Mouse (Mus musculus): Measurements from ENCODE around the gene Usp27x.
A peak's percentile ranks its signal among the peaks of the same experiment; 100 is the strongest.

Usp27x gene

DNA sequence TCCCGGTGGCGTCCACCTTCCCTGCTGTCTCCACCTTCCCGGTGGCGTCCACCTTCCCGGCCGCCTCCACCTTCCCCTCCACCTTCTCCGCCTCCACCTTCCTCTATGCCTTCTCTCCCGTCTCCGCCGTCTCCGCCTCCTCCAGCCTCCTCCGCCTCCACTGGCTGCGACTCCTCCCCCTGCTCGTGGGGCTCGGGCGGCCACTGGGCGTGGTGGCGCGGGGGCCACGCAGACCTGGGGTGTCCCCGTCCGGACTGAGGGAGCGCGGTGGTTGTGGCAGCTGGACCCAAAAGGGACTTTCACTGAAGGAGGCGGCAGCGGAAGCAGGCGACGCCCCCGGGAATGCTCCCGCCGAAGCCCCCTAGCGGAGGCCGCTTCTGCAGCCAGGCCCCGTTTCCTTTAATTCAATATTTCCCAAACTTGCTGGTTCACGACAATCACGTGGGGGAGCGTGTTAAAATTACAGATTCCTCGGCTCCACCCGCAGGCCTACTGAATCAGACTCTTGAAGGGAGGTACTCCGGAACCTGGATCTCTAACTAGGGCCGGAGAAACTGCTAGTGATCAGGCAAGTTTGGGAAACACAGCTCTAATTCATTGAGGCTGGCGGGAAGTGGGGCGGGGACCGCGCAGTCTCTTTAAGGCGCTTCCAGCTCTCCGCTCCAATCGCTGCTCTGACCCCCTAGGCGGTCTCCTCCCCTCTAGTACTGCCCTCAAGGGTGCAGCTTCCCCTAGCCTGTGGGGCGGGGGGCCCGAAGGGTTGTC is at the start of gene Usp27x:
TSS of gene Usp27x (minus strand) at position 115 of the 765 bp plus-strand sequence.
- peak; percentile 81 for DNase-seq (ENCODE audit: low read depth, low spot score)

DNA sequence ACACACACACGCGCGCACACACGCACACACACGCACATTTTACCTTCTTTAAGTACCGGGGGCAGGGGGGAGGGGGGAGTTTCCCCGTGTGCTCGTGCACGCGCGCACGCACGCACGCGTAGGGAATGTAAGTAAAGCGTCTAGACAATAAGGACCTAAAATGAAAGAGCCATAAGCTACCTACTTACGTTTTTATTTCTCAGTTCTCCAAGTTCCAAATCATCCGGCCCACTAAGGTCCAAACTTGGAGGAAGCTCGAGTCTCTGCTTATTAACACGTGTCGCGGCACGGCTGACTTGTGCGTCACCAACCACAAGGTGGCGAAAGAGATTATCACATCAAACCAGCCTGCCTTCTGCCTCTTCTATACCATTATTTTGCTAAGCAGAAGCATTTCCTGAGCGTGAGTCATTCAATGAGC is 47.1 kb upstream of the Usp27x start:
- DNase-seq (ENCODE audit: low read depth, low spot score), result peak; percentile 89

DNA sequence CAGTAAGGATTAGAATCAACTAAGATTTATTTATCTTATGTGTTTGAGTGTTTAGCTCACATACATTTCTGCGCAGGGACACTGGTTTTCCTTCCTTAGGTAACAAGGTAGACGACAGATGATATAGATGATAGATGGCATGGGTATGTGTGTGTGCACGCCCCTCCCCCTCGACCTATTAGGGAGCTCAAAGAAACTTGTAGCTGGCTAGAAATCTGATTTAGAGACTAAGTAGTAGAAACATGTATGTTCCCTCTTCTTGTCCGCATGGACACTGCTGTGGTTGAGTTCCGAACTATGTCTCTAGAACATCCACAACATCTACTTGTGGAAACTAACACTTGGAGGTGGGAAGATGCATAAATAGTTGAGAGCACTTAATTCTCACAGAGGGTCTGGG is 46.5 kb upstream of the Usp27x start:
- peak; percentile 19 for DNase-seq (ENCODE audit: low read depth, low spot score)

DNA sequence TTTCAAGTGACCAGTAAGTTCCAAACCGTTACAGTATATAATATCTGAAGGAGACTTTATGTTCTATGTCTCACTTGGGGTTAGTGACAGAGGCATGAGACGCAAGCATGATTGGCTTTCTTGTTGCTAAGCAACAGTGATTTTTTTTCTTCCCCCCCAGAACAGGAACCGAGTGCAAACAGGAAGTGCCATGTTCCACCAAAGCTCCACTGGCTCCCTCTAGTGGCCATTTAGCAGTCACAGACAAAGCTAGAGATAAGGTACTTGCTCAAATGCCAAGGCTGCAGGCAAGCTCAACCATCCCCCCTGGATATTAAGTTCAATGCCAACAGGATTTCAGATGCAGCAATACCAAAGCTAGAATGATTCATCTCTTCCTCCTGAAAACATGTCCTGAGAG is 45.4 kb upstream of the Usp27x start:
- DNase-seq (ENCODE audit: low read depth, low spot score), result peak; percentile 94

DNA sequence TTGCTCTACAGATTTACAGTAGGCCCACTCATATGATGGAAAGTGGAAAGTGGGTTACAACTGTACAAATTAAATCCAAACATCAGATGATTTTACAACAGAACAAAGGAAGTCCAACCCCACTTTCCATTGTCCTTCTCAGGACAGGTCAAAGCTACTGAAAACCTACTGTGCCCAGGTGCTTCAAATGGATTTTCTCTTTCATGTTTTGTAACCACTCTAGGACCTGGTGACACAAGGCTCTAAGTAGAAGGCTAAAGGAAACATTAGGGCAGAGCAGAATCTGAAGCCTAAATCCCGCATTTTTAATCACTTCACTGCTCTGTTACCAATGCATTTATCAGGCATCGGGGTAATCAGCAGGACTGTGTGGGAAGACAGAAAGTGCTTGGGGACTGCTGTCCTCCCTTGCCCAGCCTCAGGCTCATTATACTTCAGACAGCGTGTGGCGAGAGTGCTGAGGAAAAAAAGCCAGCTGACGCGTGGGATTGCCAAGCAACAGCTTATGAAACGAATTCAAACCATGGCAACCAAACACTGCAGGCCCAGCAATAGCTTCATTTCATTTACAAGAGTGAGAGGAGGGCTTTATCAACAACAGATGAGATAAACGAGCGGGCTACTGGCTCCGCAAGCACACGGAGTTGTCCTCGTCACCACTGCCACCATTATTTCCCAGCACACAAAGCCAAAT is 40.7 kb upstream of the Usp27x start:
- no peak for DNase-seq (ENCODE audit: low read depth, low spot score)

DNA sequence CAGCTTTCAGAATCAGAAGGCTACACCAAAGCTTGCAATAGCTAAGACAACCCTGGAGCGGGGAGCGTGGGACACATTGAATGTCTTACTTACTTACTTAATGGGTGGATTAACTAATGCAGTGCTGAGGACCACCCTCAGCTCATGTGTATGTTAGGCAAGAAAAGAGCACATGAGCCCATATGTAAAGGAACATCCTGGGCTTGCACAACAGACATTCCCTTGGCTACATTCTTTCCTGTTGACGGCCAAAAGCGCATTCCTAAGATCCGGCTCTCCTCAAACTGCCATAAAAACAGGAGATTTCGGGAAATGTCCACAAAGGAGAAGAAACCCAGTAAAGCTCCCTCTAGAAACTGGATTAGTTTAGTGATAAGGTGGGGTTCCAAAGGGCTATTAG is 39.7 kb upstream of the Usp27x start:
- DNase-seq (ENCODE audit: low read depth, low spot score), result no peak

DNA sequence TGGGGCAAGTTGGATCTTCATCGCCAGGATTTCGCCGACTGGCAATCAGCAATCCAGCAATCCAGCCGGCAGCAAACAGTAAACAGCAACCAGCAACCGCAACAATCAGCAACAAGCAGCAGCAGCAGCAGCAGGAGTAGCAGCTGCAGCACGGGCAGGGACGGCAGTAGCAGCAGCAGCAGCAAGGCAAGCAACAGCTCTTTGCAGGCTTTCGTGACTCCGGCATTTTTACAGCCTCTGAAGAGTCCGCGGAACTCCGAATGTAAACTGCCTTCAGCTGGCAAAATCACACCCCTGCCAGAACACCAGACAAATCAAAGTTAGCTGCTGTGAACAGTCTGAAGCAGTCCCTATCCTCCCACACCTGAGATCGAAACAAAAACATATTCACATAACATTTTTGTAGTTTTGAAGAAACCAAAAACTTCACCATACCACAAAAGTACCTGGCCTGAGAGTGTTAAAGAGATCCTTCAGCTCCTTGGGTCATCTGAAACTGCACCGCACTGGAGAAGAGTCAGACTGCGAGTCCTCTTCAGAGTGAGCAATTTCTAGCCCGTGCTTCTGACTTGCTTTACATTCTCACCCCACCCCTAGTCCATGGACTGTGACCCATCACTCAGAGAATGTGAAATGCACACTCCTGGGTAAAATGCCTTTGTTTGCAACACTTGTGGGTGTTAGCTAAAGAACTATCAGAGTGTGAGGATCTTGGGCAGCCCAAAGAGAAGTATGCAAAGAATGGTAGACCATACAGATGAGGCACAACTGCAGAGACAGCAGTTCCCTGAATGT is 36.8 kb upstream of the Usp27x start:
- DNase-seq (ENCODE audit: low read depth, low spot score), result no peak

DNA sequence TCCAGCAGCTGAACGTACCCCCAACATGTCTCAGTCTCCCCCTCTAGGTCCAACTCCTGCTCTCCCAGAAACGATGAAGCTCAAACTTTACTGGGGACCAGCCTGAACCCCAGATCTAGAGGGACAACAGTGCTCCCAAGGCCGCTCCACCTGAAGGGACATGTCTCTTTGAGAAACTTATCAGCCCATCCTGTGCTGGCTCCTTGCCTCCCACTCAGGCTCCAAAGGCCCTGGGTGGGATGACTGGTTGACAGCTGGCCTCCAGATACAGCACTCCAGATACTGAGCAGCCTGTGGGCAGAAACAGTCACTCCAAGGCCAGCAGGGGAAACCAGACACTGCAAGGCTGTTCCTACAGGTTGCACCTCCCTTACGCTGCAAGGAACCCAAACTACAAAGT is 956 bp upstream of the Usp27x start:
- peak; percentile 2 for DNase-seq (ENCODE audit: low read depth, low spot score)

DNA sequence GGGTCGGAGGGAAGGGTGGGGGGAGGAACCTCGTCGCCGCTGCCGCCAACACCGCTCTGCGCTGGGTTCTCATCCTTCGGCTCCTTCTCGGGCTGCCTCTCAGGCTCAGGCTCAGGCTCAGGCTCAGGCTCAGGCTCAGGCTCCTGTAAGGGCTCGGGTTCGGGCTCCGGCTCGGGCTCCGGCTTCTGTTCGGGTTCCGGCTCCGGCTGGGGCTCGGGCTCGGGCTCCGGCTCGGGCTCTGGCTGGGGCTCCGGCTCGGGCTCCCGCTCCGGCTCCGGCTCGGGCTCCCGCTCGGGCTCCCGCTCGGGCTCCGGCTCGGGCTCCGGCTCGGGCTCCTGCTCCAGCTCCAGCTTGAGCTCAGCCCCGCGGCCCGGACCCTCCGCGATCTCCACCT is 311 bp downstream of the Usp27x start:
- DNase-seq (ENCODE audit: low read depth, low spot score), result no peak

DNA sequence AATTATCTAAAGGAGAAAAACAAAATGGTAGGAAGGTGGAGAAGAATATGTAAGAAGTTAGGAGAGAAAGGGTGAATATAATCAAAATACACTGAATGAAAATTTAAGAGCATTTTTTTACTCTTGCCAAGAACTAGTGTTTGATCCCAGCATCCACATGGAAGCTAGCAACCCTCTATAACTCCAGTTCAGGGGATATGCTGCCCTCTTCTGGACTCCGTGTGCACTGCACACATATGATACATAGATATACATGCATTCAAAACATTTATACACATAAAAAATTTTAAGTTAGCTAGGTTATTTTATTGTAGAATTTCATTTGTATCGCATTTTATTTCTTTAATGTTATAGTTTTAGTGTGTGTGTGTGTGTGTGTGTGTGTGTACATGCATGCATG is 50.2 kb downstream of the Usp27x start:
- peak; percentile 40 for DNase-seq (ENCODE audit: low read depth, low spot score)

DNA sequence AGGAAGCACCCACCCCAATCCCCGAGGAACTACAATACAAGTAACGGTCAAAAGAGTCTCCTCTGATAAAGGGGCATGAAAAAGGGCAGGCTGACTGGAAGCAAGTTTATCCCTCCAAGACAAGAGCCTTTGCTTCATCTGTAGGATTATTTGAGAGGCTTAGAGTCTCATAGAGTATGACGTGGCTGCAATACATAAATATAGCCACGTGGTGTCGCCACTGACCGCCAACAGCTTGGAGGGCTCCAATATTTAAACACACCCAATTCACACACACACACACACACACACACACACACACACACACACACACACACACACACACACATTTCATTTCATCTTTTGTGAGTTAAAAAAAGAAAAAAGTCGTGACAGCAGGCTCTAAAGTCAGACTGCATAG is 53.3 kb downstream of the Usp27x start:
- DNase-seq (ENCODE audit: low read depth, low spot score), result peak; percentile 84
